Mouse (Mus musculus) spleen, adult 10 weeks (tissue): ENCODE results near the gene Sstr1. TPM values are rescaled to one million over a fixed set of nuclear protein-coding genes. Genes with fewer than 3 reads are reported as not detected.

Experiments used
- polyA plus RNA-seq: library from polyadenylated mRNA; stranded (reverse); fragments of 350-450 nt; fragmentation: Illumina TruSeq; extraction: RNeasy Lipid Tissue Mini Kit (QIAGEN cat#74804); gene quantifications from one replicate; pipeline ENCODE4 v1.2.3, GENCODE M21; 2015; ENCODE audit warnings: low replicate concordance; ENCODE audit not compliant: insufficient read depth

The Sstr1 gene
- polyA plus RNA-seq = not detected

DNA sequence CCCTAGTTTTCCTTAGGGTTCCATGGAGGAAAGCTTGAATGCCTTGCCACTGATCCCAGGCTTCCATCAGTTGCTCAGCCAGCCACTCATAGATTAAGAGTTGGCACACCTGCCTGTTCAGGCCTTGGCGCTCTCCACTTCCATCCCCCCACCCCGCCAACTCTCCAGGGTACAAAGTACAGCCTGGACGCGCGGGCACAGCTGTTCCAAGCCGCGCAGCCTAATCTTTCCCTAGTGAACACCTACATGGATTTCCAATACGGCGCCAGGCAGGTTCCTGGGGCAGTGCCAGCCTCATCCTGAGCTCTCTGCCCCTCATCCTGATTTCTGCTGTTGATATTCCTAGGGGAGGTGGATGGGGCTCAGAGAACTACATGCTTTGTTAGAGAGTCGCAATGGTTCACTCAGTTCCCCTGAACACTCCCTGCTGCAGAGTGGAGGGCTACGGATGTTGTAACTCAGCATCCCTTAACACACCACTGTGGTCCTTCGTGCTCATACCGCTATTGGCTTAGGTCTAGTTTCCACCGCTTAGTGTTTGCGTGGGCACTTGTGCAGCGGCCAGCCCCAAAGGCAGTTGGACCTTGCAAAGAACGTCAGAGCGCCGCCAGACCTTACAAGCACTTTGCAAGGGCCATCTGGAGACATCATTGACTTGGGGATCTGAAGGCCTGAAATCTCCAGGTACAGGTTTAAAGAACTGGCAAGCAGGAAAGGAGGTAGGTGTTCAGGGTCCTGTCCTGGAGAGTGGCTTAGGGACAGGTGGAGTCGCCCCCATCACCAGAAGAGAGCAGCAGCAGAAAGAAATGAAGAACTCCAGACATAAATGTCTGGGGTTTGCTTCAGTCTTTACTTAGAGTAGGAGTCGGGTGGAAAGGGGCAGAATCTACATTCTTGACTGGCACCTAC, at the start of gene Sstr1:
Sstr1 (plus strand) TSS at position 610 of the 909 bp plus-strand sequence.

Other genes starting within 250 kb of the Sstr1 start
- gene Clec14a, start 57.5 kb downstream of the Sstr1 start, polyA plus RNA-seq = 5.7 TPM